Mouse (Mus musculus) ES-E14 (cell line): ENCODE measurements around the gene Gm128. TPM values are rescaled to one million over a fixed set of nuclear protein-coding genes. Genes with fewer than 3 reads are reported as not detected.

Experiments
- DNase-seq: peaks from one replicate; pipeline ENCODE4 v3.0.0-alpha.2; 2013; ENCODE audit warnings: low read depth, low spot score
- H3K27ac ChIP-seq: 2 replicates; pipeline ENCODE4 v1.5.1; 2012; ENCODE audit warnings: low read depth, mild to moderate bottlenecking, low read length, moderate library complexity, mixed read lengths; ENCODE audit not compliant: poor library complexity, insufficient read depth, severe bottlenecking
- H3K36me3 ChIP-seq: 2 replicates; pipeline ENCODE4 v1.6.1; 2012; ENCODE audit warnings: mild to moderate bottlenecking, low read length, moderate library complexity, mixed read lengths; ENCODE audit not compliant: control insufficient read depth, poor library complexity, insufficient read depth, severe bottlenecking
- H3K4me1 ChIP-seq, 2 experiments: fragments of 150-350 bp in 1 of 2; sonication (generic) in 1 of 2; 2 replicates each; pipeline ENCODE4 v1.6.1; 2012; ENCODE audit warnings: low read length in 2 of 2, mild to moderate bottlenecking in 1 of 2, mixed read lengths in 1 of 2; ENCODE audit not compliant: control insufficient read depth in 2 of 2, insufficient read depth in 2 of 2, poor library complexity in 1 of 2
- H3K4me3 ChIP-seq, 2 experiments: fragments of 150-350 bp in 1 of 2; sonication (generic) in 1 of 2; 2 replicates each; pipeline ENCODE4 v1.5.1; 2012; ENCODE audit warnings: low read length in 2 of 2, low read depth in 1 of 2, mild to moderate bottlenecking in 1 of 2, mixed read lengths in 1 of 2; ENCODE audit not compliant: insufficient read depth in 1 of 2, poor library complexity in 1 of 2, severe bottlenecking in 1 of 2
- H3K9ac ChIP-seq: 2 replicates; pipeline ENCODE4 v1.6.1; 2012; ENCODE audit warnings: low read depth, mild to moderate bottlenecking, low read length, mixed read lengths; ENCODE audit not compliant: poor library complexity, insufficient read depth, severe bottlenecking
- H3K9me3 ChIP-seq: fragments of 150-350 bp; sonication (generic); 2 replicates; pipeline ENCODE4 v1.6.1; 2012; ENCODE audit warnings: low read depth, mild to moderate bottlenecking, low read length; ENCODE audit not compliant: control insufficient read depth, insufficient read depth
- CHD2 ChIP-seq: IDR thresholded peaks from 2 replicates; pipeline ENCODE4 v1.6.1; 2014; ENCODE audit warnings: mild to moderate bottlenecking, low read depth, low read length, inconsistent platforms
- HCFC1 ChIP-seq: IDR thresholded peaks from 2 replicates; pipeline ENCODE4 v1.6.1; 2012; ENCODE audit warnings: low read length, inconsistent platforms, borderline replicate concordance; ENCODE audit not compliant: insufficient read depth
- MAFK ChIP-seq: IDR thresholded peaks from 2 replicates; pipeline ENCODE4 v1.6.1; 2014; ENCODE audit warnings: mild to moderate bottlenecking, low read depth, low read length, inconsistent platforms; ENCODE audit not compliant: insufficient read depth
- ZC3H11A ChIP-seq: IDR thresholded peaks from 2 replicates; pipeline ENCODE4 v1.6.1; 2012; ENCODE audit warnings: low read depth, mild to moderate bottlenecking, inconsistent platforms, low read length, borderline replicate concordance
- ZNF384 ChIP-seq: IDR thresholded peaks from 2 replicates; pipeline ENCODE4 v1.6.1; 2012; ENCODE audit warnings: low read depth, low read length, inconsistent platforms
- in situ Hi-C, 2 experiments: fragments of 600-800 bp; cut with MboI; formaldehyde crosslinking; loops; one replicate each; pipeline ENCODE4 v1.15.1; 2025; ENCODE audit warnings: low sequenced_read_pairs in 2 of 2, inconsistent platforms in 1 of 2; ENCODE audit not compliant: unreplicated experiment in 2 of 2
- total RNA-seq: library from RNA; depleted of rRNA; stranded (reverse); fragments of 300-350 nt; gene quantifications from 2 replicates; pipeline ENCODE4 v1.2.3, GENCODE M21; 2012

Gene Gm128
- total RNA-seq, 1 experiment, result 2.0 TPM

- no peak overlapping the region for H3K4me3 ChIP-seq
- H3K9ac ChIP-seq, result no peak overlapping the region
- peaks cover 3% of the 10 kb centered on the region; the same call in 1 of the 2 replicates for H3K36me3 ChIP-seq
- H3K9me3 ChIP-seq, result no peaks in the 10 kb centered on the region
- no peak for DNase-seq
- peaks cover 0 to 15% of the 10 kb centered on the region in 2 experiments; a peak in 3 of 4 replicates for H3K4me1 ChIP-seq
- TF ChIP-seq ZNF384 (no peak), MAFK (no peak; the same call in 1 of the 2 replicates), ZC3H11A (no peak), CHD2 (no peak), HCFC1 (no peak)
- in situ Hi-C loops, result no loop called here
- H3K27ac ChIP-seq, result no peak overlapping the region
Observed at GRCm38 (mm10) chr3:95246465-95247231, 5.2 kb upstream of the Gm128 start.

- peaks cover 3% of the 10 kb centered on the region; the same call in 1 of the 2 replicates for H3K36me3 ChIP-seq
- peaks cover 0 to 12% of the 10 kb centered on the region in 2 experiments; a peak in 3 of 4 replicates for H3K4me1 ChIP-seq
- no peak overlapping the region for H3K4me3 ChIP-seq
- H3K9me3 ChIP-seq, result no peaks in the 10 kb centered on the region
- no peak for TF ChIP-seq HCFC1
- TF ChIP-seq MAFK, result no peak
- no peak for TF ChIP-seq ZNF384
- TF ChIP-seq CHD2, result no peak
- no peak overlapping the region for H3K27ac ChIP-seq
- H3K9ac ChIP-seq, result no peak overlapping the region
- in situ Hi-C loops, result no loop called here
- DNase-seq, result no peak
Observed at GRCm38 (mm10) chr3:95243086-95243485, 1.7 kb upstream of the Gm128 start.

GRCm38 (mm10) chr3:95240900-95241299 lies 498 bp downstream of the Gm128 start:
- no peak overlapping the region for H3K27ac ChIP-seq
- peaks cover 0 to 13% of the 10 kb centered on the region in 2 experiments; a peak in 3 of 4 replicates for H3K4me1 ChIP-seq
- H3K4me3 ChIP-seq, result peak overlapping the region; percentile 34 to 51
- H3K36me3 ChIP-seq, result peaks cover 13% of the 10 kb centered on the region; the same call in 1 of the 2 replicates
- no peaks in the 10 kb centered on the region for H3K9me3 ChIP-seq
- no peak for TF ChIP-seq ZNF384
- no peak for TF ChIP-seq ZC3H11A
- H3K9ac ChIP-seq, result peak overlapping the region; percentile 58
- in situ Hi-C loops, result no loop called here
- no peak for DNase-seq

GRCm38 (mm10) chr3:95239971-95240370 lies 1.4 kb downstream of the Gm128 start:
- Histone ChIP-seq H3K4me3 (peak overlapping the region in 1 of 2 experiments; percentile 51; a peak in 2 of 4 replicates), H3K36me3 (peaks cover 21% of the 10 kb centered on the region), H3K9ac (no peak overlapping the region), H3K9me3 (no peaks in the 10 kb centered on the region), H3K4me1 (peaks cover 0 to 19% of the 10 kb centered on the region in 2 experiments; a peak in 3 of 4 replicates), H3K27ac (no peak overlapping the region)
- no peak for DNase-seq
- TF ChIP-seq MAFK, result no peak
- TF ChIP-seq HCFC1, result no peak
- no peak for TF ChIP-seq CHD2
- no peak for TF ChIP-seq ZNF384
- TF ChIP-seq ZC3H11A, result no peak
- in situ Hi-C loops, result no loop called here
